Mouse (Mus musculus) forebrain, embryonic 13.5 days (tissue): ENCODE data around the gene Pcmt1. TPM values are rescaled to one million over a fixed set of nuclear protein-coding genes. Genes with fewer than 3 reads are reported as not detected.

Experiments
- ATAC-seq: fragments of 200-750 bp; cut with Nextera tagmentation; 2 replicates; pipeline ENCODE4 v1.8.0; 2017
- H3K27ac ChIP-seq: fragments of 300-500 bp; sonication (generic); 2 replicates; pipeline ENCODE4 v1.5.1; 2015; ENCODE audit warnings: inconsistent platforms, mild to moderate bottlenecking, moderate library complexity
- H3K27me3 ChIP-seq: fragments of 300-500 bp; sonication (generic); 2 replicates; pipeline ENCODE4 v1.6.1; 2015; ENCODE audit warnings: mild to moderate bottlenecking, inconsistent platforms
- H3K36me3 ChIP-seq: fragments of 300-500 bp; sonication (generic); 2 replicates; pipeline ENCODE4 v1.6.1; 2015; ENCODE audit warnings: mild to moderate bottlenecking, inconsistent platforms; ENCODE audit not compliant: poor library complexity, severe bottlenecking
- H3K4me1 ChIP-seq: fragments of 300-500 bp; sonication (generic); 2 replicates; pipeline ENCODE4 v1.6.1; 2015; ENCODE audit warnings: inconsistent platforms
- H3K4me2 ChIP-seq: fragments of 300-500 bp; sonication (generic); 2 replicates; pipeline ENCODE4 v1.6.1; 2015; ENCODE audit warnings: inconsistent platforms, mild to moderate bottlenecking, moderate library complexity
- H3K4me3 ChIP-seq: fragments of 300-500 bp; sonication (generic); 2 replicates; pipeline ENCODE4 v1.5.1; 2015; ENCODE audit warnings: mild to moderate bottlenecking, inconsistent platforms
- H3K9ac ChIP-seq: fragments of 300-500 bp; sonication (generic); 2 replicates; pipeline ENCODE4 v1.6.1; 2015; ENCODE audit warnings: mild to moderate bottlenecking, inconsistent platforms
- H3K9me3 ChIP-seq: fragments of 300-500 bp; sonication (generic); replicated peaks from 2 replicates; pipeline ENCODE4 v1.6.1; 2016; ENCODE audit warnings: inconsistent platforms
- WGBS: fragments of 180-500 bp; shearing (Covaris S2); methylation state at CpG from one replicate; pipeline ENCODE4 v1.1.7; 2015; 5-methylcytosine and 5-hydroxymethylcytosine counted together
- polyA plus RNA-seq: library from polyadenylated mRNA; unstranded; fragments of >200 nt; fragmentation: Nextera tagmentation; extraction: Ambion mirVana; gene quantifications from 2 replicates; pipeline ENCODE4 v1.2.1, GENCODE M21; 2015

Gene Pcmt1
- polyA plus RNA-seq, 1 experiment from 2014 or later: 160 TPM

DNA sequence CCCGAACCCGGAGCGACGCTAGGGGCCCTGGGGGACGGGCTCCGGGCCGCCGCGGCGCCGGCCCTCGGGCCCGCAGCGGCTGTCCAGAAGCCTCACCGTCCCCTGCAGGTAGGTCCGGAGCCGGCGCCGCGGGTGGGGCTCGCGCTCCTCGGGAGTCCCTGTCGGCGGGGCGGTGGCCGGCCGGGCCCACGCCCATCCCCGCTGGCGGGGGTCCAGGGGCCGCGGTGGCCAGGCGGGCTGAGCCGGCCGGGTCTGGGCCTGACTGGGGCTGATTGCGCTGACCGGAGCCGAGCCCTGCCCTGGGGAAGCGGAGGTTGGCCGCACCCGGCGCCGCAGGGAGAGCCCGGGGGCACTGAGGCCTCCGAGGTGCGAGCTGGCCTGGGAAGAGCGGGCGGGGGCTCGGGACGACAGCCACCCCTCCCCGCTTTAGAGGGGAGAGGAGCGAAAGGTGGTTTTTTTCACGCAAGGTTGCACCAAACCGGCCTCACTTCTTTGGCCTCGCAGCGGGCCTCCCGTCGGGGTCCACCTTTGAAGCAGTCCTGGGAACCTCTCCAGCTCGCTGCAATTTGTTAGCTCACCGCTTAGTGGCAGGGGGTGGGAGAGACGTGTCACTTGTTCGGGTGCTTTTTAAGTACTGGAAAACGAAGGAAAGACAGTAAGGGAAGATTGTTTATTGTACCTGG, 548 bp upstream of the Pcmt1 start:
- H3K9ac ChIP-seq: peak overlapping the region; percentile 100
- H3K27me3 ChIP-seq: no peaks in the 10 kb centered on the region
- H3K36me3 ChIP-seq: peaks cover 28% of the 10 kb centered on the region
- WGBS: under 1% methylated on average over 37 of the region's 64 CpGs
- ATAC-seq: peak; percentile 86
- H3K27ac ChIP-seq: peak overlapping the region; percentile 95
- peak overlapping the region; percentile 85 for H3K4me2 ChIP-seq
- peak overlapping the region; percentile 99 for H3K4me3 ChIP-seq
- no peaks in the 10 kb centered on the region for H3K9me3 ChIP-seq
- peaks cover 38% of the 10 kb centered on the region for H3K4me1 ChIP-seq

DNA sequence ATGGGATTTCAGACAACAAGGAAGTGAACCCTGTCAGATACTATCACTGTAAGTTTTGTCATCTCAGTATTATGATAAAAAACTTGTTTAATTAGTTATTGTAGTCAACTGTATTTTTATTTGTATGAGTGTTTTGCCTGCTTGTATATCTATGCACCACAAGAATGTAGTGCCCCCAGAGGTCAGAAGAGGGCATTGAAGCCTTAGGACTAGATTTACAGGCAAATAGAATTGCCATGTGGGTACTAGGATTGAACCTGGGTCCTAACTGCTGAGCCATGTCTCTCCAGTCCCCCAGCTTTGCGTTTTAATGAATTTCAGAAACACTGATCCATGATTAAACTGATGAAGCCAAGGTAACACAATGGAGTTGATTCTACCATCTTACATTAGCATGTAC, 7.3 kb downstream of the Pcmt1 start:
- ATAC-seq: peak; percentile 55; the same call in 1 of the 2 replicates
- no peak overlapping the region for H3K9ac ChIP-seq
- no peak overlapping the region for H3K4me2 ChIP-seq
- H3K4me3 ChIP-seq: no peak overlapping the region
- H3K9me3 ChIP-seq: no peaks in the 10 kb centered on the region
- no peaks in the 10 kb centered on the region for H3K27me3 ChIP-seq
- H3K36me3 ChIP-seq: peaks cover 67% of the 10 kb centered on the region
- H3K27ac ChIP-seq: no peak overlapping the region
- WGBS: 60% methylated on average over 1 of the region's 1 CpGs
- H3K4me1 ChIP-seq: peaks cover 3% of the 10 kb centered on the region; the same call in 1 of the 2 replicates

DNA sequence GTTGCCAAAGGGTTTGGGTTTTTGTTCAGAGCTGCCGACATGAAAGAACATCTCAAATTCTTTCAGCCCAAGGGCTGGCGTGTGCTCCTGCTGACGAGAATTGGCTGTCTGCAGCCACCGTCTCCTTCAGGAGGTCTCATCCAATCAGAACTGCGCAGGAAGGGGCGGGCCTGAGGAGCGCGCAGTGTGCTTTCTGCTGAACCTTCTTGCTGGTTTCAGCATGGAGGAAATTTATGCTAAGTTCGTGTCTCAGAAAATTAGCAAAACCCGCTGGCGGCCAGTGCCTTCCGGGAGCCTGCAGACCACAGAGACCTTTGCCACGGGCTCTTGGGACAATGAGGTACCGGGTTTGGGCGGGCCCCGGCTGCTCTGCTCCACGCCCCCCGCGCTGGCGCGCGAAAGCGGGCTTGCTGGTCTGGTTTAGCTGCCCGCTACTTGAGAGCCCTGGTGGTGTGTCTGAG, 13.6 kb downstream of the Pcmt1 start, which contains the start of gene Nup43:
Gene Nup43, plus strand, starts transcription at position 162 of the 461 bp plus-strand sequence.
- Histone ChIP-seq H3K9me3 (no peaks in the 10 kb centered on the region), H3K4me1 (peaks cover 14% of the 10 kb centered on the region), H3K27ac (peak within 1 kb of the TSS; percentile 61), H3K27me3 (no peaks in the 10 kb centered on the region), H3K4me3 (peak within 1 kb of the TSS; percentile 84), H3K9ac (peak within 1 kb of the TSS; percentile 78), H3K36me3 (peaks cover 24% of the 10 kb centered on the region), H3K4me2 (peak within 1 kb of the TSS; percentile 83)
- ATAC-seq: peak; percentile 88
- WGBS: under 1% methylated on average over 24 of the region's 24 CpGs

DNA sequence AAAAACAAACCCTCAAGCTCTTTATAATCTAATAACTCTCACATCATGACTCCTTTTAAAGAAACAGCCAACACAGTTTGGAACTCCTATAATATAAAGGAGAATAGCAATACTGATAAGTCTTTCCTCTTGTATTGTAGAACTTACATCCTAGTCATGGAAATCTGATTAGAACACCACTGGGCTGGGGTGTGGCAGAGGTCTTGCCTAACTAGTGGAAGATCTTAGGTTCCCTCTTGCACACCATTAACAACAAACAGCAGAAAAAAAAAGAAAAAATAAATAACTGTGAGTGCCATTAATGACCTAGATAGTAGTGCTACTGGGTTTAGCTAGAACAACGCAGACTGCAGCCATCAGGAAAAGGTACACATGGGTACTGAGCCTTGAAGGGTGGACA, 16.0 kb downstream of the Pcmt1 start:
- no peaks in the 10 kb centered on the region for H3K27me3 ChIP-seq
- peaks cover 20% of the 10 kb centered on the region for H3K4me1 ChIP-seq
- H3K9ac ChIP-seq: no peak overlapping the region
- no peak for ATAC-seq
- no peak overlapping the region for H3K4me3 ChIP-seq
- H3K27ac ChIP-seq: no peak overlapping the region
- H3K4me2 ChIP-seq: no peak overlapping the region
- WGBS: 82% methylated on average over 1 of the region's 1 CpGs
- H3K9me3 ChIP-seq: no peaks in the 10 kb centered on the region
- H3K36me3 ChIP-seq: peaks cover 5% of the 10 kb centered on the region; the same call in 1 of the 2 replicates

DNA sequence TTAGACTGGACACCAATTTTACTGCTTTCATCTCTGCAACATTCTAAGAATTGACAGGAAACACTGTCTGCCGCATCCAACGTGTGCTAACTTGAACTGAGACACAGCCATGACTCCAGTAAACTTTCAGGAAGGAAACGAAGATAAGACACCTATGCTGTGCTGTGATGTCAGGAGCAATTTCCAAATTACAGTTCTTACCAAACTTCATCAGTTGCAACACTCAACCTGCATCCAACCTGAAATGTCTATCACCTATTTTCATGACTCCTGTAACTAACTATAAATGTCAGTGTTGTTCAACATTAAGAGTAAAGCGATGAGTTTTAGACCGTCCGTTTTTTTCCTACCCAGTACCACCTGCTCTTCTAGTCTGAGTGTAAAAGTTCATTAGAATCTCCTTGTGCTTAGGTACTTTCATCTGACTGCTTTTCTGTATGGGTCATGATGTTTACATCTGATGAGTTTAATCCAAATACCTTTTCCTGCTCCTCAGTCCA, 16.9 kb downstream of the Pcmt1 start:
- Histone ChIP-seq H3K4me3 (peak overlapping the region; percentile 93), H3K36me3 (no peaks in the 10 kb centered on the region), H3K27ac (no peak overlapping the region), H3K9me3 (no peaks in the 10 kb centered on the region), H3K27me3 (no peaks in the 10 kb centered on the region), H3K4me2 (peak overlapping the region; percentile 88), H3K9ac (peak overlapping the region; percentile 93), H3K4me1 (peaks cover 20% of the 10 kb centered on the region)
- no peak for ATAC-seq
- 71% methylated on average over 6 of the region's 6 CpGs for WGBS

DNA sequence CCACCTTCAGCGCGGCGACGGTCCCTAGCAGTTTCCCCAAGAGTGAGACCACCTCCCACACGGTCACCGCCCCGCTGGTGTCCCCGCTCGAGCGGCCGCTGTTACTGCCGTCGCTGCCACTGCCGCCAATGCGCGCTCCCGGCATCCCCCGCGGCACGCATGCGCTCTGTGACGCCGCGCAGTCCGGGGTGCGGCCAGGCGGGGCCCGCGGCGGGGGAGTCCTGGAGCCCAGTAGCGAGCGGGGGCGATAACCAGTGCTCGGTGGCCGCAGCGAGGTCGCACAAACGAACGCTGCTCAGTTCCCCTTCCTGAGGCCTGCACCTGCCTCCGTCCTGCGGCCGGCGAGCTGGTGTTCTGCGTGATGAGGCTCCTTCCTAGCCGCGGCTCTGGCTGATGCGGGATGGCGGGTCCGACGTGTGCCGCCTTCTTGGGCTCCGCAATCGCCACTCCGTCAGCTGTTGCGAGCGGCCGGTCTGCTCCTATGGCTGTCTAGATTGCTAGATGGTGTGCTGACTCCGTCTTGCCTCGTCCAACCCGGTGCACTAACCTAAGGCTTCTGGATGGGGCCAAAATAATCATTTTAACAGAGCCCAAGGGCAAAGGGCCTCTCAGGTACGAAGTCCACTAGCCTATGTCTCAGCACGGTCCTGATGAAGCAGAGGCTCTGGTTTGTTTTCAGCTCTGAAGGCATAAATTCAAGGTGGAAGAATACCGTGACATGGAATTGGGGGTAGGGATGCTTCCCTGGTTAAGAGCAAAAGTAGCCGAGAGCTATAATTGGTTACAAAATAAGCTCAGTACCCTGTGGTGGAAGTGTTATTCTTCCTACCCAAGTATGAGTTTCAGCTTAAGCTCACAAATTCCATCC, 17.5 kb downstream of the Pcmt1 start:
- H3K9ac ChIP-seq: peak overlapping the region; percentile 93
- H3K27ac ChIP-seq: peak overlapping the region; percentile 93
- peaks cover 17% of the 10 kb centered on the region for H3K4me1 ChIP-seq
- 1% methylated on average over 54 of the region's 64 CpGs for WGBS
- no peaks in the 10 kb centered on the region for H3K36me3 ChIP-seq
- H3K27me3 ChIP-seq: no peaks in the 10 kb centered on the region
- H3K4me2 ChIP-seq: peak overlapping the region; percentile 88
- ATAC-seq: peak; percentile 93
- H3K9me3 ChIP-seq: no peaks in the 10 kb centered on the region
- peak overlapping the region; percentile 93 for H3K4me3 ChIP-seq

DNA sequence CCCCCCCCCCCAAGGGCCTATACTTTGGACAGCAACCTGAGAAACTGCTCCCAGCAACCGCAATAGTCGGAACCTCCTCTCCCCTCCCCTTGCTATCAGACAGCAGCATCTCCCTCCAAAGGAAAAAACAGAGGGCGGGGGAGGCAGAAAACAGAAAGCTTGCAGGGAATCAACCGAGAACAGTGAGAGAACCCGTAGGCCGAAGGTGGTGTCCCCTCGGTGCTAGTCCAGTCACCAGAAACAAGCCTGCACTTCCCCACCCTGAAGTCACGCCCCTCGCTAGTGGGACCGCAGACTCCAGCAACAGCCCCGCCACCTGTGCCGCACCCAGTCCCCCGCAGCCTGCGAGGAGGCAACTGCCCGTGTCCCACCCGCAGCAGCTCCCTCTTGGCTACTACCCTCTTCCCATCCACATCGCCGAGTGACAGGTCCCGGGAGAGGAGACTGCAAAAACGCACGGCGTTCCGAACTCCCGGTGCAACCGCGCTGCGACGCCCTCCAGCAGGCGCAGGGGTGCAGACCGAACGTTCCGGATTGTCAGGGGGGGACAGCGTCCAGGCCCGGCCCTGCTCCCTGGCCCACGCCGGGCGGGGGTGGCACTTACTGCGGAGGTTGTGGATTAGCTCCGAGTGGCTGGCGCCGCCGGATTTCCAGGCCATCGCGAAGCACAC, 18.3 kb downstream of the Pcmt1 start:
- Histone ChIP-seq H3K27ac (peak overlapping the region; percentile 93), H3K4me3 (peak overlapping the region; percentile 93), H3K9ac (peak overlapping the region; percentile 93), H3K4me2 (peak overlapping the region; percentile 88), H3K27me3 (no peaks in the 10 kb centered on the region), H3K4me1 (peaks cover 11% of the 10 kb centered on the region), H3K36me3 (no peaks in the 10 kb centered on the region), H3K9me3 (no peaks in the 10 kb centered on the region)
- WGBS: under 1% methylated on average over 44 of the region's 44 CpGs
- ATAC-seq: peak; percentile 83

DNA sequence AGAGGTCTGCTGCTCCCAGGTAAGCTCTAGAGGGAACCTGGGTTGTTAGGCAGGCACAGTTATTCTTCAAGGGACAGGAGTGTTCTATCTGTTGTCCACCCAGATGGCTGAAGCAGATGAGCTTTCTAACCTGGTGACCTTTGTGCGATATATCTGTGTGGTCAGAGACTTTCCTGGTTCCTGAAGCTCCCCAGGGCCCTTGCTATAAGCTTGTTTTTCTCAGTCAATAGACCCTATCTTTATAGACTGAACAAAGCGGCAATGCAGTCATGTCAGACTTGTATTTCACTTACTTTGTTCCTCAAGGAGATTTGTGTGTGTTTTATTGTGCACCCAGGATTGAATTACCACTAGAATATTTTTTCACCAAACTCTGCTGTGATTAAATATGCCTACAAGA, 29.9 kb downstream of the Pcmt1 start:
- Histone ChIP-seq H3K36me3 (peaks cover 25% of the 10 kb centered on the region), H3K4me1 (no peaks in the 10 kb centered on the region), H3K4me2 (no peak overlapping the region), H3K9me3 (no peaks in the 10 kb centered on the region; the same call in 1 of the 2 replicates), H3K27me3 (no peaks in the 10 kb centered on the region), H3K27ac (no peak overlapping the region), H3K4me3 (no peak overlapping the region), H3K9ac (no peak overlapping the region)
- 95% methylated on average over 2 of the region's 2 CpGs for WGBS
- ATAC-seq: no peak

DNA sequence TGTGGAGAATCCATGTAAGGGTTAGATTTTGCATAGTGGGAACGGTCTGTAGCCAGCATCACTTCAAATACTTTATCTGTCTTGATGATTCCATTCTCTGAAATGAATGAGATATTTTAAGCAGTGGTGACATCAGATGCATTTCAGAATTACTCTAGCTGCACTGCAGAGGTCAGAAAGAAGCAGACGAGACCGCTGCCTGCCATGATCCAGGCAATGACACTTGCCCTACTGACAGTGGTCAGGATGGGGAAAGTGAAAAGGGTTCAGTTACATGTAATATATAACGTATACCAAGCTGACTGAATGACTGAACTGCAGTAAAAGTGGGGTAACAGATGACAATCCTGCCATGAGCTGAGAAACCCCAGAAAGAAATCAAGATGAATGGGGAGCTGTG, 31.9 kb downstream of the Pcmt1 start:
- Histone ChIP-seq H3K27me3 (no peaks in the 10 kb centered on the region), H3K9me3 (no peaks in the 10 kb centered on the region; the same call in 1 of the 2 replicates), H3K36me3 (peaks cover 33% of the 10 kb centered on the region), H3K4me2 (no peak overlapping the region), H3K9ac (no peak overlapping the region), H3K4me1 (no peaks in the 10 kb centered on the region), H3K27ac (no peak overlapping the region), H3K4me3 (no peak overlapping the region)
- WGBS: 93% methylated on average over 4 of the region's 4 CpGs
- no peak for ATAC-seq

DNA sequence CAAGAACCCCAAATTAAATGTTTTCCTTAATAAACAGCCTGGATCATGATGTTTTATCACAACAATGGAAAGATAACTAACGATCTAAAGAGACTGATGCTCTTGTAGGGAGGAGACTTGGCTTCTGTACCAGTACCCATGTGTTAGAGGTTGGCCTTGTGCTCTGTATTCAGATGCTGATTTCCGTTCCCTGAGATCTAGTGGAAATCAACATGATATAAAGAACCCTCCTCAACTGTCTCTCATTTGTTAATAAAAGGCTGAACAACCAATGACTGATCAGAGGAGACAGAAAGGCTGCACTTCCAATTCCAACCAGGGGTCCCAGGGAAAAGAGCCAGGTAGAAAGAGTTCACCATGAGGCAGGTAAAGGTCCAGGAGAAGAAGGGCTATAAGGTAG, 35.0 kb downstream of the Pcmt1 start:
- no peak overlapping the region for H3K4me3 ChIP-seq
- H3K9me3 ChIP-seq: no peaks in the 10 kb centered on the region; the same call in 1 of the 2 replicates
- H3K27ac ChIP-seq: no peak overlapping the region
- peaks cover 59% of the 10 kb centered on the region for H3K36me3 ChIP-seq
- no peaks in the 10 kb centered on the region for H3K4me1 ChIP-seq
- H3K9ac ChIP-seq: no peak overlapping the region
- ATAC-seq: no peak
- 81% methylated on average over 2 of the region's 2 CpGs for WGBS
- H3K27me3 ChIP-seq: no peaks in the 10 kb centered on the region
- H3K4me2 ChIP-seq: no peak overlapping the region

DNA sequence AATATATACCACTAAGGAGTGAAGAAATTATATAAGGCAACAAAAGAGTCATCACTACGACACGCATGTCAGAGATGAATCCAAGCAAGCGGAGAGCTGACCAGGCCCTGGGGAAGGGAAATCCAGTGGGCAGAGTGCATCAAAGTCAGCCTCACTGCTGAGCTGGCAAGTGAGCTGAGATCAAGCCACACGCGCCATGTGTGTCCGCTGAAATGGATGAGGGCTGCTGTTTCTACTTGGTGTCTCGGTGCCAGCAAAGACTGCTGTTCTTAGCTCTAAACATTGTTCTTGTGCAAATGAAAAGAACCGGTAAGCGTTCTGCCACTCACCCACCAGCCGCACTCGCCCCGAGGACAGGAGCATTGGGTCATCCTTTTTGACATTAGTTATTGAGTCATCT, 40.6 kb downstream of the Pcmt1 start:
- Histone ChIP-seq H3K4me3 (no peak overlapping the region), H3K4me1 (no peaks in the 10 kb centered on the region), H3K9ac (no peak overlapping the region), H3K4me2 (no peak overlapping the region), H3K27me3 (no peaks in the 10 kb centered on the region), H3K9me3 (no peaks in the 10 kb centered on the region), H3K36me3 (peaks cover 73% of the 10 kb centered on the region), H3K27ac (no peak overlapping the region)
- ATAC-seq: no peak
- WGBS: 96% methylated on average over 12 of the region's 12 CpGs
